Mouse (Mus musculus) liver, embryonic 14.5 days (tissue): Measurements from ENCODE around the gene Rhot2. TPM values are rescaled to one million over a fixed set of nuclear protein-coding genes. Genes with fewer than 3 reads are reported as not detected.
A peak's percentile ranks its signal among the peaks of the same experiment; 100 is the strongest.
"Not testable (repeated sequence)": the region's sequence is repeated elsewhere in the genome, so short reads cannot be mapped to it uniquely, and the experiment has no call there.

ENCODE experiments used
- ATAC-seq: fragments of 200-750 bp; cut with Nextera tagmentation; 2 replicates; pipeline ENCODE4 v1.8.0; 2017; ENCODE audit warnings: moderate number of reproducible peaks, mild to moderate bottlenecking, moderate library complexity; ENCODE audit not compliant: insufficient read depth
- DNase-seq, 3 experiments: peaks; one replicate each; pipeline ENCODE4 v3.0.0-alpha.2; 2012 to 2013; ENCODE audit warnings: low read depth in 3 of 3, low spot score in 3 of 3
- H3K27ac ChIP-seq: fragments of 300-500 bp; sonication (generic); 2 replicates; pipeline ENCODE4 v1.5.1; 2014; ENCODE audit warnings: moderate library complexity, mild to moderate bottlenecking, control low read depth, inconsistent platforms
- H3K27me3 ChIP-seq: fragments of 300-500 bp; sonication (generic); 2 replicates; pipeline ENCODE4 v1.6.1; 2014; ENCODE audit warnings: mild to moderate bottlenecking, low read length, moderate library complexity; ENCODE audit not compliant: control insufficient read depth, insufficient read depth
- H3K36me3 ChIP-seq: fragments of 300-500 bp; sonication (generic); replicated peaks from 2 replicates; pipeline ENCODE4 v1.6.1; 2014; ENCODE audit warnings: low read depth; ENCODE audit not compliant: control insufficient read depth, insufficient read depth
- H3K4me1 ChIP-seq, 2 experiments: fragments of 200-500 bp in 1 of 2; fragments of 300-500 bp in 1 of 2; sonication (generic) in 1 of 2; replicated peaks; 2 replicates each; pipeline ENCODE4 v1.6.1; 2012 to 2014; ENCODE audit warnings: antibody characterized with exemption in 1 of 2, inconsistent platforms in 1 of 2, low read length in 1 of 2; ENCODE audit not compliant: control insufficient read depth in 2 of 2, insufficient read depth in 2 of 2
- H3K4me2 ChIP-seq: fragments of 300-500 bp; sonication (generic); 2 replicates; pipeline ENCODE4 v1.6.1; 2014; ENCODE audit warnings: low read depth, mild to moderate bottlenecking, control low read depth, moderate library complexity
- H3K4me3 ChIP-seq, 2 experiments: fragments of 200-500 bp in 1 of 2; fragments of 300-500 bp in 1 of 2; sonication (generic) in 1 of 2; 2 replicates each; pipeline ENCODE4 v1.5.1; 2012 to 2014; ENCODE audit warnings: low read depth in 2 of 2, low read length in 2 of 2, mild to moderate bottlenecking in 2 of 2, control low read depth in 1 of 2, inconsistent platforms in 1 of 2, moderate library complexity in 1 of 2; ENCODE audit not compliant: insufficient read depth in 1 of 2
- H3K9ac ChIP-seq: fragments of 300-500 bp; sonication (generic); replicated peaks from 2 replicates; pipeline ENCODE4 v1.6.1; 2014; ENCODE audit warnings: mild to moderate bottlenecking, control low read depth, moderate library complexity
- H3K9me3 ChIP-seq: fragments of 300-500 bp; sonication (generic); 2 replicates; pipeline ENCODE4 v1.6.1; 2016; ENCODE audit warnings: low read length, mixed read lengths; ENCODE audit not compliant: control insufficient read depth
- CTCF ChIP-seq: IDR thresholded peaks from 2 replicates; pipeline ENCODE4 v1.5.1; 2016; ENCODE audit warnings: antibody characterized with exemption, low read depth, control low read depth
- EP300 ChIP-seq: IDR thresholded peaks from 2 replicates; pipeline ENCODE4 v1.6.1; 2016; ENCODE audit warnings: antibody characterized with exemption, low read depth
- WGBS: fragments of 180-500 bp; shearing (Covaris S2); extraction: QIAGEN DNeasy Blood & Tissue Kit; methylation state at CpG from one replicate; pipeline ENCODE4 v1.1.7; 2014; ENCODE audit not compliant: insufficient replicate concordance; 5-methylcytosine and 5-hydroxymethylcytosine counted together
- polyA plus RNA-seq, 2 experiments: library from polyadenylated mRNA; depleted of rRNA in 1 of 2; stranded (reverse) in 1 of 2; unstranded in 1 of 2; fragments of >200 nt; fragmentation: Nextera tagmentation in 1 of 2; extraction: Ambion mirVana in 1 of 2; gene quantifications; 2 replicates each; pipeline versions ENCODE4 v1.2.1 to v1.2.3; 2012 to 2014

The Rhot2 gene
- polyA plus RNA-seq, 2 experiments = 4.2 to 33.3 TPM

DNA sequence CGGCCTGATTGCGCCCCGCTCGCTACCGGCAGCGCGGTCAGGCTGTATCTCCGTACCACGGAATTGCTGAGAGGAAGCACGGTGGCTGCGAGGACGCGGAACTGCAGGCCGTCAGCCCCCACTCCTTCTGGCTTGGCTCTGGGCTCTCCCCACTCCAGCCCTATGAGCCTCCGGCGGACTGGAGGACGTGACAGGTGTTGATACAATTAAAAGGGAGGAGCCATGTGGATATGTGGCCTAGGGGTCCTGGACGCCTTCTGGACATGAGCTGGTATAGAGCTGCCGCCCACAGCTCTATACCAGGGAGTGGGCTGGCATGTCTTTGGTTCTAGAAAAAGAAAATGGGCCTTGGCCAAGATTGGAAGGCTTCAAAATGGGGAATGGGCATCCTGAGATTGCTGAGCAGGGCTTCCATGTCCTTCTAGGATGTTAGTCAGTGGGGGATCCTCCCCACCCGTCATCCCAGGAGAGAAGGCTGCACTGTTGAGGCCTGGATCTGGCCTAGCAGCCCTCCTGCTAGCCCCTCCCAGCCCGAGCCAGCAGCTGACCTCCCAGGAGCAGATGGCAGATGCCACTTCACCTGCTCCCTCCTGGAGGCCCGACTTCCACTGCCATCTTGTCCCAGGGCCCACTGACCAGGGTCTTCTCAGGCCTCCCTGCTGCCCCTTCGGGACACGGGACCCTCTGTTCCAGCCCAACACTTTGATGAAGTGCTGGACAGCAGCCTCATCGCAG is 34.9 kb downstream of the Rhot2 start:
- Histone ChIP-seq H3K9me3 (no peaks in the 10 kb centered on the region), H3K4me2 (peak overlapping the region; percentile 61), H3K4me1 (no peaks in the 10 kb centered on the region), H3K36me3 (no peaks in the 10 kb centered on the region), H3K27ac (no peak overlapping the region), H3K27me3 (peaks cover 43% of the 10 kb centered on the region), H3K9ac (no peak overlapping the region), H3K4me3 (peak overlapping the region; percentile 15 to 53; a peak in 3 of 4 replicates)
- DNase-seq = no peak
- TF ChIP-seq EP300 (no peak), CTCF (no peak)
- 10% methylated on average over 25 of the region's 25 CpGs for WGBS
- no peak for ATAC-seq

DNA sequence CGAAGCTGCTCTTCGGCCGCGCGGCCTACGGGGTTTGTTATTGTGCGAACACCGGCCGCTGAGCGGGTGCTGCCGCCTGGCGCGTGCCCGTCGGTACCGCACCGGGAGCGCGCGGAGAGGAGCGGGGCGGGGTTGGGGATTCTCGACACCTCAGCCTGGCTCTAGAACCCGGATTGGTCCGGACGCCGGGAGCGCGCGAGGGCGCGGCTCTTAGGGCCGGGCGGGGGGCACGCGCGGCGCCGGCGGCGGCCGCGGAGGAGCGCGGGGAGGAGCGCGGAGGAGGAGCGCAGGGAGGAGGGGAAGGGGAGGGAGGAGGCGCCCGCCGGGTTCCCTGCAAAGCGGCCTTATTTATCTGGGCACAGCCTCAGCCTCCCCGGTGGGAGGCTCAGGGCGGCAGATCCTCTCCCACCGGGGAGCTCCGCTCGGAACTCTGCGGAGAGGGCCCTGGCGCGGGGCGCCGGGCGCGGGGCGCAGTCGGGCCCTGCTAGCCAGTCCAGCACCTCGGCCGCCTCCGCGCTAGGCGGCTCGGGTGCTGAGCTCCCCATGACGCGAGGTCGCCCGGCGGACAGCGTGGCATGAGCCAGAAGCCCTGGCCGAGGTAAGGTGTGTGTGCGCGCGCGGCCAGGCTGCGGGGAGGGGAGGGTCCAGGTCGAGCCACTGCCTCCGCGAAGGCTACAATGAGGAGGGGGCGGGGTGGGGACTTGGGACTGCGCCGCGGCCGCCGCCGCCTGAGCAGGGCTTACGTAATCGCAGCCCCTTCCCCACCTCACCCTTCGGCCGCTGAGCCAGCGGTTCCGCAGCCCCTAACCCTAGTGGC is 35.7 kb downstream of the Rhot2 start, which contains the start of gene Fbxl16:
TSS of gene Fbxl16 (plus strand) at position 297 of the 817 bp plus-strand sequence.
- peak; percentile 55; the same call in 1 of the 2 replicates for ATAC-seq
- H3K36me3 ChIP-seq = no peaks in the 10 kb centered on the region
- H3K4me2 ChIP-seq = peak within 1 kb of the TSS; percentile 61
- no peak within 1 kb of the TSS for H3K27ac ChIP-seq
- WGBS = 1% methylated on average over 93 of the region's 100 CpGs
- peak within 1 kb of the TSS; percentile 28 to 53 for H3K4me3 ChIP-seq
- H3K9ac ChIP-seq = no peak within 1 kb of the TSS
- H3K9me3 ChIP-seq = no peaks in the 10 kb centered on the region
- TF ChIP-seq EP300 (no peak), CTCF (peak; percentile 18; the same call in 1 of the 2 replicates)
- peaks cover 43% of the 10 kb centered on the region for H3K27me3 ChIP-seq
- no peak for DNase-seq
- no peaks in the 10 kb centered on the region for H3K4me1 ChIP-seq

DNA sequence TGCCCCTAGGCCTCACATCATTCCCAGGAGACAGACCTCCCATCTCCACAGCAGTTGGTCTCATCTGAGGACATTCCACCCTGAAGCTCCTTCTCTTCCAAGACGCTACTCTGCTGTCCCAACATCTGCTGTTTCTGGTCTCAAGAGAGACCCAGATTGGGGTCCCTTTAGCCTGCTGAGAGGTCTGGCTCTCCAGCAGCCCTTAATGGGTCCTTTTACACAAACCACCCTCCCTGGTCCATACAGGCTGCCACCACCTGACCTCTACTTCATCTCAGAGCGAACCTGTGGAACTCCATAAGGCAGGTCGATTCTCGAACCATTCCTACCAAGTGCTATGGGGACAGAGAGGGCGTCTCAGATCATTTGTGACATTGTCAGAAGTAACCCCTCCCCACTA is 36.6 kb downstream of the Rhot2 start:
- Histone ChIP-seq H3K36me3 (no peaks in the 10 kb centered on the region), H3K27ac (no peak overlapping the region), H3K27me3 (peaks cover 43% of the 10 kb centered on the region), H3K9me3 (no peaks in the 10 kb centered on the region), H3K4me2 (no peak overlapping the region), H3K4me1 (no peaks in the 10 kb centered on the region), H3K4me3 (no peak overlapping the region), H3K9ac (no peak overlapping the region)
- WGBS = 29% methylated on average over 5 of the region's 5 CpGs
- DNase-seq (no peak), ATAC-seq (no peak)
- TF ChIP-seq CTCF (no peak), EP300 (no peak)

DNA sequence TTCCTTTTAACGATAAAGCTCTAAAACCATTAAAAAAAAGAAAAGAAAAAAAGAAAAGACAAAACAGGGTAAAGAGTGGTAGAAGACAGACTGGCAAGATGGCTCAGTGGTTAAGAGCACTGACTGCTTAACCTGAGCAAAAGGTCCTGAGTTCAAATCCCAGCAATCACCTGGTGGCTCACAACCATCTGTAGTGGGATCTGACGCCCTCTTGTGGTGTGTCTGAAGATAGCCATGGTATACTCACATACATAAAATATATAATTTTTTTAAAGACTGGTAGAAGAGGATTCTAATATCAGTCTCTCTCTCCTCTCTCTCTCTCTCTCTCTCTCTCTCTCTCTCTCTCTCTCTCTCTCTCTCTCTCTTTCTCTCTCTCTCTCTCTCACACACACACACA is 37.2 kb downstream of the Rhot2 start:
- ATAC-seq, H3K27ac ChIP-seq, H3K9me3 ChIP-seq, H3K4me1 ChIP-seq, H3K9ac ChIP-seq, H3K4me3 ChIP-seq, H3K36me3 ChIP-seq, H3K4me2 ChIP-seq, DNase-seq: not testable (repeated sequence)
- H3K27me3 ChIP-seq = peaks cover 40% of the 10 kb centered on the region
- WGBS = 29% methylated on average over 2 of the region's 2 CpGs
- TF ChIP-seq CTCF = peak; percentile 21; the same call in 1 of the 2 replicates

DNA sequence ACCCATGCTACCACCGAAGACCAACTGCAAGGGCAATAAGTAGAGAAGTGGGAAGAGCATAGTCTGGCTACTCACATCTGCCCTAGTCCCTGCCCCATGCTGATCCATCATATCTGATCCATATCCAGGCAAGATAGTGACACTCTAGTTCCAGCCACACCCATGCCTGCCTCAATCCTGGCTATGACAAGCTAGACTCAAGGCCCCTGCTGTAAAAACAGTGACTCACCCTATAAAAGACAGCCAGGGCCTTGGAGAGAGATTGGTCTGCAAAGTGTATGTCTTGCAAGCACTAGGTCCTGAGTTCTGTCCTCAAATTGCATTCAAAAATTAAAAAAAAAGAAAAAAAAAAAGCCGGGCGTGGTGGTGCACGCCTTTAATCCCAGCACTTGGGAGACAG is 38.1 kb downstream of the Rhot2 start:
- Histone ChIP-seq H3K4me2 (no peak overlapping the region), H3K27me3 (peaks cover 32% of the 10 kb centered on the region), H3K4me1 (no peaks in the 10 kb centered on the region), H3K27ac (no peak overlapping the region), H3K9me3 (no peaks in the 10 kb centered on the region), H3K9ac (no peak overlapping the region), H3K4me3 (no peak overlapping the region), H3K36me3 (no peaks in the 10 kb centered on the region)
- DNase-seq (no peak), ATAC-seq (no peak)
- 72% methylated on average over 4 of the region's 4 CpGs for WGBS
- TF ChIP-seq CTCF = no peak
- TF ChIP-seq EP300 = no peak
